Mouse (Mus musculus): Measurements from ENCODE around the gene St8sia6.

St8sia6 gene

DNA sequence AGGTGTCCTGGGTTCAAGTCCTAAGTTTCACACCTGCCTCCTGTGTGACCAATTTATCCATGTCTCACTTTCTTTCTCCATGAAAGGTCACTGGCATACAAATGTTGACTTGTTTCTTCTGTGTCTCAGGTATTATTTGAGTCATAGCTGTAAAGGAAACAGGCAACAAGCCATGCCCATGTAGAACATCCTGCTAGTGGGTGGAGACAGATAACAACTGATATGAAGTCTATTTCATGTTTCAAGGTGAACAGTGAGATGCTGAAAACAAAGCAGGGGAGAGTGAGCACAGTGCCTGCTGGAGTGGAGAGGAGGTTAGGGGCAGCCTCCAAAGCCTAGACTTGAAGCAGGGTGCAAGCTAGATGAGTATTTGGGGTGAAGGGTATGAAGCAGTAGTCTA, 33.5 kb downstream of the St8sia6 start:
- no peak for DNase-seq (ENCODE audit: low spot score)

DNA sequence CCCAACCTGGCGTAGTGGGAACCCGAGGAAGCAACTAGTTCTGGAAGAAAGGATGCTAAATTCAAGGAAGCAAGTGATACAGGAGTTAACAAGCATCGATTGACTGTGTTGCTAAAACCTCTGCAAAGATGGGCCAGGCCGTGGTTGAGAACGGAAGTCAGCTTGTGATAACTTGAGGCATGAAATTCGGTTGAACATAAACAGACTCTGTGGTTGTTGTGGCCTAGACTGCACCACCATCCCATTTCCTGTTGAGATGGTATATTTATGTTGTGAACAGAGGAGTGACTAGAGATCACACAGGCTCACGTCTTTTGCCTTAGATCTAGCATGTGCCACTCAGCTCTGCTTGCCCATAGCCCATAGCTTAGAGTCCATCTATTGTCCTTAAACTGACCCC, 36.5 kb downstream of the St8sia6 start:
- no peak for DNase-seq (ENCODE audit: low spot score)

DNA sequence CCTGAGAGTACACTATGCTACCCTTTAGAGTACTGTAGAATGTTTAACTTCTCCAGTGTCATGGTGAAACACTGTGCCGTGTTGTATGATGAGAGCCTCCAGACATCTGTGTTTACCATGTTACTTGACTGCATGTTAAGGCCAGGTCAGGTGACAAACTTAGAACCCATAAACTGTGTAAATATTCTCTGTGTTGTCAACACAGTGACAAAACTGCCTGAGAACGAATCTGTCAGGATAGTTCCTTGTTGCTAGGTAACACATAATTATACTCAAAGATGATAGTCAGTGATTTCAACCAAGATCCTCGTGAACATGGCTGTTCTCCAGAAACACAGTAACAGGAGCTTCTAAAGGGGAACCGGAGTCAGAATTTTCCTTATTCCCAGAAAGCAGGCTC, 38.1 kb downstream of the St8sia6 start:
- DNase-seq (ENCODE audit: low spot score) = no peak

GRCm38 (mm10) chr2:13751691-13752090, 42.2 kb downstream of the St8sia6 start:
- DNase-seq (ENCODE audit: low spot score) = no peak

- DNase-seq (ENCODE audit: low spot score) = no peak
Measured at GRCm38 (mm10) chr2:13750777-13751176, 43.1 kb downstream of the St8sia6 start.

DNA sequence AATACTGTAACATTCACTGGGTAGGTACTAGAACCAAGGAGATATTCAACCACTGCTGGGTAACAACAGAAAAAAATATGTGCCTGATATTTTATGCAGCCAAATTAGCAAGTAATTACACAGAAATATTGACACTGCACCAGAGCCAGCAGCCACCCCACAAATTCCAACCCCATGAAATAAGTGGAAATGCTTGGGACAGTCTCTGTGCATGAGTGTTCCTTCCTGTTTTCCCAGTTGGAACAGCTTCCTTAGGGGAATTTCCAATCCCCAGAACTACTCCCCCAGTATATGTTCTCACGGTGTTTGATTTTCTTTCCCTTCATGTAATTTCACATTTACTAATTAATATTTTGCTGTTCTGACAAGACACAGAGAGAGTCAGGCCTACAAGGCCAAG, 43.8 kb downstream of the St8sia6 start:
- no peak for DNase-seq (ENCODE audit: low spot score)

- no peak for DNase-seq (ENCODE audit: low spot score)
Measured at GRCm38 (mm10) chr2:13749176-13749575, 44.7 kb downstream of the St8sia6 start.

- no peak for DNase-seq (ENCODE audit: low spot score)
Measured at GRCm38 (mm10) chr2:13747576-13747975, 46.3 kb downstream of the St8sia6 start.

DNA sequence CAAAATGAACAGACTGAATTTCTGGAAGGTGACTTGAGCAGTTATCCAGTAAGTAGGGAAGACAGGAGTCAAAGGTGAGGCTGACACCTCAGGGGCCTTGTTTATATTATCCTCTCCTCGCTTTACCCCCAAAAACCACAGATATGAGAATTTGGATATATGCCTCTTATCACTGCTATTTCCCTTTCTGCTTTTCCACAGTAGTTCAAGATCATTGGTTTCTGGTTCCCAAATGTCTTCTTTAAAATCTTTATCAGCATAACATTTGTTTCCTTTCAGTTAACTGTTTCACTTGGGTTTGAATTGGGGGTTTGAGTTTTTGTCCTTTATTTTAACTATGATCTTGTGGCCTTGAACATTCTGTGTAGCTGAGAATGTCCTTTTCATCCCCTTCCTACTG, 47.8 kb downstream of the St8sia6 start:
- DNase-seq (ENCODE audit: low spot score) = no peak

GRCm38 (mm10) chr2:13738704-13739103, 55.2 kb downstream of the St8sia6 start:
- no peak for DNase-seq (ENCODE audit: low spot score)

GRCm38 (mm10) chr2:13727901-13728300, 66.0 kb downstream of the St8sia6 start:
- no peak for DNase-seq (ENCODE audit: low spot score)

DNA sequence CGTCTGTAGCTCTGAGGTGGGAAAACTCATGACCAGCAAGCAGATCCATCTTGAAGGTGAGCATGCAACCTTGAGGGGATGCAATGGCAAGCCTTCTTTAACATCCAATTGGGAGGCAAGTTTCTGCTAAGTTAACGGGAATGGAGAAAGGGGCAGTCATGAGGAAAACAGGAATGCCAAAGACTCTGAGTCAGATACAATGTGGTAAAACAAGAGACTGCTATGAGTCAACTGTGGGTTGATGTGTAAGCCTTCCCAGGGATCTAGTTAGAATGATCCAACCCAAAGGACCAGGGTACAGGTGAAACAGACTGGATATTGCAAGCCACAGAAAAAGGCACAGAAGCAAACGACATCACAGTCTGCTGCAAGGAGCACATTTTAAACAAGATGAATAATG, 68.3 kb downstream of the St8sia6 start:
- DNase-seq (ENCODE audit: low spot score) = no peak

GRCm38 (mm10) chr2:13722241-13722640, 71.6 kb downstream of the St8sia6 start:
- no peak for DNase-seq (ENCODE audit: low spot score)

GRCm38 (mm10) chr2:13718628-13719185, 75.2 kb downstream of the St8sia6 start:
- DNase-seq (ENCODE audit: low spot score) = no peak

- DNase-seq (ENCODE audit: low spot score) = no peak
Measured at GRCm38 (mm10) chr2:13708785-13709184, 85.1 kb downstream of the St8sia6 start.

DNA sequence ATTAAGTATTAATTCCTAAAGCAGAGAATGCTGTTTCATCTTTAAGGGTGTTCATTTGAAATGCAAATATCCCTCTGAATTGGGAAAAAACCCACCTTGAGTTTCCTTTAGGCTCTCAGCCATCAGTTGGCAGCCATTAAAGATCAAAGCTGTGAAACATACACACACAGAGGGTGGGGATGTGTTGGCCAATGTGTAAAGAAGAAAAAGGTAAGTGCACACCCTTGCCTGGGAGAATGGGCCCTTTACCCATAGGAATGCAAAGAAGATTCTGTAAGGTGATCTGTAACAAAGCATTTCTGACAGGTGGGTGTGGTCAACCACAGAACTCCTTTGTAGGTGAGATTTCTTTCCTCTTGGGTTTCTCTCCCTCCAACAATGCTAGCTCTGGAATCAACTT, 96.3 kb downstream of the St8sia6 start:
- DNase-seq (ENCODE audit: low spot score) = no peak

- no peak for DNase-seq (ENCODE audit: low spot score)
Measured at GRCm38 (mm10) chr2:13694417-13694816, 99.4 kb downstream of the St8sia6 start.

- no peak for DNase-seq (ENCODE audit: low spot score)
Measured at GRCm38 (mm10) chr2:13684380-13684779, 109.5 kb downstream of the St8sia6 start.

DNA sequence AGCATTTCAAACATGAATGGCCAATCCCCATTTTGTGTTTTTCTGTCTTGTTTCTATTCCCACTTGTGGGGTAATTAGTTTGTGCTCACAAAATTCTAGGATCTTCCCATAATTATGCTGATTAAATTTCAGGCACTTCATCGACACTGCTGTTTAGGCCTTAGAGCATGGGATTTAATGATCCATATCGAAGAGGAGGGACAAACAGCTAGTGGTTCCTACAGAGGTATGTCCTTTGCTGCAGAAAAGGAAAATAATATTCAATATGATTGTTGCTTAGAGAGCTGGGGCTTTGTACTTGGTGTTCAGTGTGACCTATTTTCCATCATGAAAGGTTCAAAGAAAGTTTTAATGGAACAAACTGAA, 110.7 kb downstream of the St8sia6 start:
- no peak for DNase-seq (ENCODE audit: low spot score)

DNA sequence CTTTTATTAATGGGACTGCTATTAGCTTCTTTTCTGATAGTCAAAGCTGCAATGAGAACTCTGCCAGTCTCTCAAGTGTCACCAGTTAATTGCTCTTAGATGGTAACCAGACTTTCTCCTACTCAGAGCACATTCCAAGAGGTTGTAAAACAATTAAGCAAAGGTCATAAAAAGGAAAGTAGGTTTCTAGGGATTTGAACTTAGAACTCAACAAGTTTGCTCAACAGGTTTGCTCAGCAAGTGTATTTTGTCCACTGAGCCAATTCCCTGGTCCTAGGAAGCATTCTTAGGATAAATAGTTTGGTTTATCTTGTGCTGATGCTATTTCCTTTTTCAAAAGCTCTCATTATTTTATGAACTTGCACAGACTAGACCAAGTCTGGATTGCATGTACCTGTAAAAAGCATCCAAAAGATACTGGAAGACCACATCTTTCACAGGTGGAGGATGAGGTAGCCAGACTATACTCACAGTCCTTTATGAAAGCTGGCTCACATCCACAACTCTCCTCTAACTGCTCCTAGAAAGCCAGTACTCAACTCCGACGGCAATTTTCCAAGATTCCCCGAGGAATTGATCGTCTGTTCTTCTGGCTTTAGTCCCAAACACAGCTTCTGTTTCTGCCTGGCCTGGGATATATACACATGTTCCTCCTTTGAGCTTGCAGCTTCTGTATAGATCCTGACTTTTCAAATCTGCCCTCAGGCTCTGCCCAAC, 111.2 kb downstream of the St8sia6 start:
- DNase-seq (ENCODE audit: low spot score) = no peak

- DNase-seq (ENCODE audit: low spot score) = no peak
Measured at GRCm38 (mm10) chr2:13672946-13673345, 120.9 kb downstream of the St8sia6 start.

- no peak for DNase-seq (ENCODE audit: low spot score)
Measured at GRCm38 (mm10) chr2:13672426-13672825, 121.4 kb downstream of the St8sia6 start.

DNA sequence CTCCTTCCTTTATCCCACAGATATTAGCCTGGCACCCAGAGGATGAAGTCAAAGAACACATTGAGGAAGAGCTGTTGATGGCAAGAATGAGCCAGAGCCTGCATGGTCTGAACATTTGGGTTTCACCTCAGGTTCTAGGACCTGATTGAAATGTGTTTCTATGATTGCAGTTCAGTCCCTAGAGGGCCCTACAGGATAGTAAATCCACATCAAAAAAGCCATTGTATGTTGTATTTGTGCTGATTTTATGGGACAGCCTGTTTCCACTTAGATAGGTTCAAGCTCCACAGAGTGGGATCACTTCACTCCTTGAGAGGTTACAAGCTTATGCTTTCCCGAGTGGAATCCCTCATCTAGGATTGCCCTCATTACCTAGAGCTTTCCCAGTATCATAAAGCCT, 159.0 kb downstream of the St8sia6 start:
- DNase-seq (ENCODE audit: low spot score) = no peak

GRCm38 (mm10) chr2:13630136-13630832, 163.6 kb downstream of the St8sia6 start:
- DNase-seq (ENCODE audit: low spot score) = no peak

Data from yolk sac, embryonic 10.5 days (tissue).